Mouse (Mus musculus) adrenal gland, adult (tissue): ENCODE measurements around the gene Exog.

ENCODE experiments used
- DNase-seq, 2 experiments: peaks; one replicate each; pipeline ENCODE4 v3.0.0; 2022 to 2023; ENCODE audit warnings: low spot score in 1 of 2; ENCODE audit not compliant: inconsistent age in 2 of 2

Gene Exog

DNA sequence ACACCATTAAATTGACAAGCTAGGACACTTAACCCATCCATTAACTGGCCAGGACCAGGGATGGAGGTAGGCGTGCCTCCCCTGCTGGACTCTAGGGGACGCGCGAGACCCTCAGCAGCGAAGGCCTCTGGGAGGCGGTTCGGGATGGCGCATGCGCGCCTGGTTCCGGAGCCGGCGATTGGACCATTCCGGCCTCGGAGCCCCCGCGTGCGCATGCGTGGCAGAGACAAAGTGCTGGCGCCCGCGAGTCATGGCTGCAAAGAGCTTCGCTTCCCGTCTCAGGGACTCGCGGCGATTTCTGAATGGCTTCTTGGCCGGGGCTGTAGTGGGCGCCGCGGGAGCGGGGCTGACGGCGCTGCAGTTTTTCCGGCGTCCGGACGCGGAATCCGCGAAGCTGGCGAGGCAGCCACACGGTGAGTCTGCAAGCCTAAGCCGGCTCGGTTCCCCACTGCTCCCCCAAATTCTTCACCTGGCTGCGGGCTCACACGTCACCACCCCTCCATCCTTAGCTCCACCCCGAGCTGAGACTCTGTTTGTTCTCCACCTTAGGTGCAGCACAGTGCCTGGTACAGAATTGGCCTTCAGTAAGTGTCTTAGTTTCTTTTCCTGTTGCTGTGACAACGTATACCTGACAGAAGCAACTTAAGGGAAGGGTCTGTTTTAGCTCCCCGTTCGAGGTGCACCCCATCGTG is at the start of gene Exog:
Exog (plus strand) TSS at position 206 of the 692 bp plus-strand sequence.
- peak; percentile 98 to 99 for DNase-seq

DNA sequence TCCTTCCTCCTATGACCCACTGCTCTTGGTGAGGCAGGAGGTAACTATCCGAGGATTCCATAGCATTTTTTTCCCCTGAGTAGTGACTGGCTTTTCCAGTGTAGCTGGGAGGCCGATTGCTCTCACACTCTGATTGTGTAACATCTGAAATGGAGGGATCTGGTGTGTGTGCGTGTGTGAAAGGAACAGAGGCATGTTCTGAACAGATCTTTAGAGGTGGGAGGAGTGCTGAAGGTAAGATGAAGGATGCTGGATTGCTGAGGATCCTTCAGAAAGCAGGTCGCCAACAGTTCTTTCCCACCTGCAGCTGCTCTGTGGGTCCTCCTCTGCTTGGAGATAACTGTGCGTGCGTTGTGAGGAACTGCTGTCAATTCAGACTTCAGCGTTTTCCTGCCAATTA is 43.4 kb upstream of the Exog start:
- no peak for DNase-seq

DNA sequence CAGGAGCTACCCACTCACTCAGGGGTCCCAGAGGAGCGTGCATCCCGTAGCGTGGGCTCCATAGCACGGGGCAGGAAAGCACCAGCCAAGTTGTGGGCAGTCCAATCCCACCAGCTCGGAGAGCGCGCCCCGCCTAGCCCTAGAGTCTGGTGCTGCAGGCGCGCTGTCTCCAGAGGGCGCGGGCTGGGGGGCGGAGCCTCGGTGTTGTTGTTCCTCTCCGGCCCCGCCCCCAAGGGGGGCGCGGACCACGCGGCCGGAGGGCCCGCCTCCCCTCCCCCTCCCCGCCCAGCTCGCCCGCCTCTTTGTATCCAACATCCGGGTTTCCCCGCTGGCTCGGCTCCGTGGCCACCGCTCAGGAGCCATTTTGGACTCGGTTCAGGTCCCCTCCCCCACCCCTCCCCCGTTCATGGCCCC is 42.9 kb upstream of the Exog start, which contains the start of gene Acvr2b:
Acvr2b (plus strand) TSS at position 318 of the 414 bp plus-strand sequence.
- peak; percentile 95 to 97 for DNase-seq

DNA sequence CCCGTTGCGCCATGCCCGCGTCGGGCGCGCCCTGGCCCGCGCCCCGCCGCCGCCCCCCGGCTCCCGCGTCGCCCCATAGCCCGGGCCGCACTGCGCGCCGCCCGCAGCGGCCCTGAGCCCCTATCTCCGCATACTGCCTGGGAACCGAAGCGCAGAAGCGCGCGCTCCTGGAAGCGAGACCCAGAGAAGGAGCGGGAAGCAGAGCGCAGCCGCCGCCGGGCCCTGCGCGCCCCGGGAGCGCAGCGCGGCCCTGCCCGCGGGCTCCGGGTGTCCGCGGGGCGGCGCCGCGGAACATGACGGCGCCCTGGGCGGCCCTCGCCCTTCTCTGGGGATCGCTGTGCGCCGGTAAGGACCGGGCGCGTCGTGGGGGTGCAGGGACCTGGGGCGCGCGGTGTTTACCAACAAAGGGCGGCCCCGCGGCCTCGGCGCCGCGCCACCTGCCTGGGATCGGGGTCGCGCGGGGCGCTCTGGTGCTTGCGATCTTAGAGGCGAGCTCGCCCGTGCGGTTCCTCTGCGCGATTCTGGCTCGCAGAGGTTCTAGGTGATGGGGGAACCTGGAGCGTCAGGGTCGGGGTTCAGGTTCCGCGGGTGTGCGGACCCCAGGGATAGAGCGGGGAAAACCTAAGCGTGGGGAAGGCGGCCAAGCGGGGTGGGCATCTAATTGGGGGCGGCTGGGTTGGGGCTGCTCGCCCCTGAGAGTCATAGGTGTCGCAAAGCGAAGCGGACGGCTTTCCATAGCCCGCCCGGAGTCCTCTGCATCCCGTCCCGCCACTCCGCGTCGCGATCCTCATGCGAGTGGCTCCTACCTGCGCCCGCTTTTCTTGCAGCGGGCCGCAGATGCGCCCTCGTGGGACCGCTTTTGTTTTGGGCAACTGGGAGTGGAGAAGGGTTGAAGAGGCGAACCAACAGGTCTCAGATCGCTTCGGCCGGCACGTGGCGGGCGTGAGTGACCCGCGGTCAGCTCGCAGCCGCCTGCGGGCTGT is 42.2 kb upstream of the Exog start:
- DNase-seq = peak; percentile 67 to 90

DNA sequence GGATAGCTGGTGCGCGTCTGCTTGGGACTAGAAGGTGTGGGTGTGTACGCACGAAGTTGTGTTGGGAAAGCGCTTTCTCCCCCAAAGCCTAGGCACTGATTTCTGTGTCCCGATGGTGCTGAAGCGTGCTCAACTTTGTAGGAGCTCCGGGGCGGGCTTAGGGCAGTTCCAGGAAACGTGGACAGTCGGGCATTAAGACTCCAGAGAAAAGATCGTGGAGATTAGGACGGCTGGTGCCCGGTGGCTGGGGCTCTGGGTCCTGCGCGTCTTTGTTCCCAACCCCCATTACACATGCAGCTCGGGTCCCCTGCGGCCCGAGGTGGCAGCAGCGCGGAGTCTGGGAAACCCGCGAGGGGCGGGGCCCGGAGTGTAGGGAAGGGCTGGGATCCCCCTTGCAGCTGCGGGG is 41.5 kb upstream of the Exog start:
- DNase-seq = peak; percentile 56 to 78

DNA sequence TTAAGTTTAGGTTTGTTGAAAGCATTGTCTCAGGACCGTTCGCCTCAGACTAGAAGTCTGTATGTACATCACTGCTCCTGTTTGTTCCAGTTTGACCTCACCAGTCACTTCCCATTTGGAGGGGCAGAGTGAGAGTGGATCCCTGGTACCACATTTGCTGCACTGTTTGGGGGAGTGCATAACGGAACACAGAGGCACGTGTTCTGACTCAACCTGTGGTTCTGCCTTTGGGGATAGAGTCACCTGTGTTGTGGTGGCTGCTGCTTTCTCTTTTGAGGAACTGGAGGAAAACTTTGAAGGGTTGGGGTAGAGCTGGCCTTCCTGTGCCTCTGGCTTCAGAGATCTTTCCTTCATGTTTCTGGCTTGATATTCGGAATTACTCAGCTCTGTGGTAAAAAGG is 40.7 kb upstream of the Exog start:
- DNase-seq = no peak

DNA sequence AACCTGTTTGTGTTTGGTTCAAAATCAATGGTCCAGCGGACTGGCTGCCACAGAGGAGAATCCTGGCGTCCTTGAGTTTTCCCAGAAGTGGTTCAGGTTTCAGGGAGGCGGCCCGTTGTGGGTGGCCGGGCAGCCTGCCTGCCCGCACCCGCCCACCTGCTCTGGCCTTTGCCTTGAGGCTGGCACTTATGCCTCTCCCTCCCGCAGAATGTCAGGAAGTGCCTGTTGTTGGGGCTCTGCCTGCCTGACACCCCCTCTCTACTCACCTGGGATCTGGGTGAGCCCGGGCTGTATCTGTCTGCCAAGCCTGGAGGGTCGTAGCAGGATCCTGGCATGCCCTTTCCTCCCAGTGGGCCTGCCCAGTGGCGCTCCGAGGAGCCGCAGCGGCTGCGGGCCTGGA is 36.9 kb upstream of the Exog start:
- peak in 1 of 2 experiments; percentile 58 for DNase-seq

DNA sequence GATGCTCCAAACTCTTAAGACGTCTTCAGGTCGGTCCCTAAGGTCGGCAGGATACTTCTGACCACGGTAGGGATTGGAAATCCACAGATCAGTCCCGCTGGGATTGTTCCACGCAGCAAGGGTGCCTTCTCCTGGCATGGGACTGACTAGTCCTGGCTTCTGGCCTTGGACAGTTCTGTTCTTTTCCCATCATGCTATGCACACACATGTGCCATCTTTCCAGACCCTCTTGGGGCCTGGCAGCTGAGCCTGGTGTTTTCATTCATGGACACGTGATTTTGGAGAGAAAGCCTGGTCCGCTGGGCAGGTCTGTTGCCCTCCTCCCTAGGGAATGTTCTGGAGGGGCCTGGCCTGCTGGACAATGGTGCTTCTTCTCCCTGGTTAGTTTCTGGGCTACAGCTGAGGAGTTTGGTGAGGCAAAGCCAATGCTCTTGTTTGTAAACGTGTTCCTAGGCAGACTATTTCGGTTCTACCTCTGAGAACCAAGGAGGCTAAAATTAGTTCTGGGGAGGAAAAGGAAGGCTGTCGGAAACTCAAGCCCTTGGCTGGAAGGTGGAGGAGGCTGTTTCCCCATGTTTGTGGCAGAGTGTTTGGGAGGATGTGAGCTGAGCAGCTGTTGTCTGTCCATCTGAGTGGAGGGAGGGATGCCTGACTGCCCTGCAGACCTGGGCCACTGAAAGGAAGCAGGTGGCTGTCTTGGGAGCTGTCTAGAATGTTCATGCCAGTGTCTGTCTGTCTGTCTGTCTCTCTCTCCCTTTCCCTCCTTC is 35.7 kb upstream of the Exog start:
- no peak for DNase-seq

DNA sequence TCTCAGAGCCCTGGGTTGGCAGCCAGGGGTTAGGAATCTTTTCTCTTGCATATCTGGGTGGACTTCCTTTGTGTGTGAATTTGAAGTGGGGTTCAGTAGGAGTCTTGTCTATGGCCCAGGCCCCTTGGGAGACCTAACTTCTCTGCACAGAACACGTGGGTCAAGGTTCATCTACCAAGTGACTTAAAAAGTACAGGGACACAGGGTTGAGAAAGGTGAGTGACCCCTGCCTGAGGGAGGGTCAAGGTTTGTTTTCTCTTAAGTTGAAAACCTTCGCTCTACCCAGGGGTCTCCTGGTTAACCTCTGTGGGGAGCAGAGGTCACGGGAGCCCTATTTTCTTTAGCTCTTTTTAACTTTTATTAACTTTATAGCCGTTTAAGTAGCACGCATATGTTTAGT is 34.9 kb upstream of the Exog start:
- no peak for DNase-seq

DNA sequence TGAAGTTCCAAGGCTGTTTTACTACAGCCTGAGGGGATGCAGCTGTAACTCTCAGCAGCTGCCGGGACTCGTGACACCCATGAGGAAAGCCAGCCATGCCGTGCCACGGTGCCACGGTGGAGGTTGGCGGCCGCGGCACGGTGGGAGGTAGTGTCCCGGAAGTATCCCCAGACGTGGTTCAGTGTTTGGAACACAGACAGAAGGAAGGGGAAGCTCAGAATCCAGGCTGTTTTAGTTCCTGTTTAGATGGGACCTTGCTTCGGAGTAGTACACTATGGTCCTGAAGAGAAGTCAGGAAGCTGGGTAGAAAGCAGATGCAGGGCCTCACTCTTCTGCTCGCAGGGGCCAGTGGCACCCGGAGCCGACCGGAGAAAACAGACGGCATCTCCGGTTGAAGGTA is 26.7 kb upstream of the Exog start:
- DNase-seq = no peak

DNA sequence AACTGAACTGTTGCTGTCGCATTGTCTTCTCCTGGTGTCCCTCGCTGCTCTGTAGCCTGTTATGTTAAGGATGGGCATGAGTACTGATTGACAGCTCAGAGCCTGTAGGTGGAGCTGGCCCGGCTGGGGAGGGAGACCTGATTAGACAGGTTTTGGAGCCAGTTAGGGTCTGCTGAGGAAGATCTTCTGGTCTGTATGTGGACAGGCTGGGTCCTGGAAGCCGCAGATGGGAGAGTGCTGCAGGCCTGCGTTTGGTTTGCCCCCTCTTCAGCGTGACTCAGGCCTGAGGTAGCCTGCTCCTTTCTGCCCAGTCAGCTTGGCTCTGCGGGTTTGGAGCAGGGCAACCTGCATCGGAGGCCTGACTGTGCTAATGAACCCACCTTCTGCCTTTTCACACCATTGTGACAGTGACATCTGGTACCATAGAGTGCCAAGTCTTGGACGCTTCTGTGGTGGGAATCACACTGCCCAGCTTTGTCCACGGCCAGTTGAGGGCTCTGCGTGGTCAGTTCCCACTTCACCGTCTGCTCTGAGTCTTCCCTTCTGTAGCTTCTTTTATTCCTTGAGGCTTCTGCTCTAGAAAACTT is 24.8 kb upstream of the Exog start:
- no peak for DNase-seq

DNA sequence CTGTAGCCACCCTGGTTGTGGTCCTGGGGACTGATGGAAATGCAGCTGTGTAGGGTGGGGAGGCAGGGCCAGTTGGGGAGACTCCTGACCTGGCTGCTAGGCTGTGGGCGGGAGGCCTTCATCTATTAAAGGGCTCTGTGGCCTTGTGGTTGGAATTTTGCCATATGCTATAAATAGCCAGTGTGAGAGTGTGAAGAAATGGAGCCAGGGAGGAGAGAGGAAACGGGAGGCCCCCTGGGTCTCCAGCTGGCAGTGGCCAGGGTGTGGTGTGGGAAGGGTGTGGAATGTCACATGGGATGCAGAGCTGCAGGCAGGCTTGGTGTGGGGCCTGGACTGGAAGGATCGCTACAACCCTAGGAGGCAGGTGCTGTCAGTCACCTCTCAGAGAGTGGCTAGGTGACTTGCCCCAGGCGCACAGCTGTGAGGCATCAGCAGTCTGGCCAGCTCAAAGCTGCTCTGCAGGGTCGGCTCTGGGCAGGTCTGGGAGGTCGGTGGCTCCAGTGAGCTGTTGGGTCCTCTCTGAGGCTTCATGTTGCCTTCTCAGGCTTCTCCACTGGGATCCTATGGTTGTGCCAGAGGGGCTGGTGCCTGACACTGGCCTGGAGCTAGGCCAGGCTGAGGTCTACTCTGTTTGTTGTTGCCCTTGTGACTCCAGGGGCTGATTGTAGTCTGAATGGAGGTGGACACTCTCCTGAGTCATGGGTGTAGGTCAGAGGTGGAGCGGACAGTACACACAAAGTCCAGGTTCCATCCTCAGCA is 19.3 kb upstream of the Exog start:
- DNase-seq = peak; percentile 36 to 80

DNA sequence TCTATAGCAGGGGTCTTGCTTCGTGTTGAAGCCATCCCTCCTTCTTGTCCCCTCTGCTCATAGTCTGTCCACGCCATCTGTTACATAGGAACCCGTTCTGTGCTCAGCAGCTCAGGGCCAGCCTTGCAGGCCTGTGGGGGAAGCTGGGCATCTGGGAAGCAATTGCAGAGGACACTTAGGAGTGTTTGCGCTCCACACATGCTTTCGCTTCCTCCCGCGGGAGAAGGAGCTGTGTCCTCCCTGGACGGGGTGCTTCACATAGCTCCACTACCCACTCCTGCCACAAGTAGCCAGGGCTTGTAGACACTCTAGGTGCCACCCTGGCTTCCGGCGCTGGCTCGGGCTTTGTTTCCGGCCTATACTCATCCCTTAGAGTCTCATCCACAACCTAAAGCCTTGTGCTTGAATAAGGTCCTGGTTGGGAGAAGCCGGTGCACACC is 18.7 kb upstream of the Exog start:
- DNase-seq = no peak

DNA sequence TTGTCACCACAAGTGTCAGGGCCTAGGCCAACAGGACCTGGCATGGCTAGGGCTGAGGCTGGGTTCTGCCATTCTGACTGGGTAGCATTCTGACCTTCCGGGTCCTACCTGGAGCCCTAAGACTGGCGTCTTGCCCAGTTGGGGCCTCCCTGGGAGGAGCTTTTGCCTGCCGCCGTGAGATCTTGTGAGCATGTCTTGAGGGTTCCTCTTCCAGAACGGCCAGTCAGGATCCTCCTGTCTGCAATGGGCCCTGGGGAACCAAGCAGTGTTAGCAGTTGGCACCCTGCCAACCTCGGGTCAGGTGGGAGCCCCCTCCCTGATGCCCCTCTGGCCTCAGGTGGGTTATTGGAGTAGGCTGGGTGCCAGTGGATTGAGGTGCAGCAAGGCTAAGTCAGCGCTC is 18.3 kb upstream of the Exog start:
- DNase-seq = no peak

DNA sequence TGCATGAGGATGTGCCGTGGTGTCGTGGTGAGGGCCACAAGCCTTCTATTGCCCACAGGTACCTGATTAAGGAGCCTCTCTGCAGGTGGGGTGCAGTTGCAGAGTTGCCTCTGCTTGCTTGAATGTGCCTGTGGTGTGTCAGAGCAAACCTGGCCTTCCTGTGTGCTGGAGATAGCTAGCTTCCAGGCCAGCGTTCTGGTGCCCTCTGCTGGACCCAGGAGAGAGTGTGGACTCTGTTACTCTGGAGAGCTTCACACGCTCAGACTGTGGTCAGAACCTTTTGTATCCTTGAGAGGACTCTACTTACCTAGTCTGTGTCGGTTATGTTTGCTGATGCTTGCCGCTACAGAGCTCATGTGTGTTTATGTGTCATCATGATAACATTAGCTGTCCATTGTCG is 14.4 kb upstream of the Exog start:
- peak; percentile 77 to 92 for DNase-seq

DNA sequence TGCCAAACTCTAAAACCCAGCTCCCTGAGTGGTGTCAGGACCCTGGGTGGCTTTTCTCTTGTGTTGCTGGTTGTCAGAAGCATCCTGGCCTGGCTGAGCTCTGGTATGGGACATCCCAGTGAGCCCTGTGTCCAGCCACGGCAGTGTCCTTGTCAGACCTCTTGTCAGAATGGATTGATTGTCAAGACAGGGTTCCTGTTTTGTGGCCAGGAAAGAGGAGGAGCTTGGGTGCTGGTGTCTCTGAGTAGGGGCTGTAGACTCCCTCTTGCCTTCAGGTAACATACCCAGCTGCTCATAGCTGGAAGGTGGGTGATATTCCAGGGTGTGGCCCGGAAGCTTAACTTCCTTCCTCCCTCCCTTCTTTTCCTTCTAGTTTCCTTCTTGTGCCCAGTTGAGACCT is 8.9 kb upstream of the Exog start:
- DNase-seq = no peak

DNA sequence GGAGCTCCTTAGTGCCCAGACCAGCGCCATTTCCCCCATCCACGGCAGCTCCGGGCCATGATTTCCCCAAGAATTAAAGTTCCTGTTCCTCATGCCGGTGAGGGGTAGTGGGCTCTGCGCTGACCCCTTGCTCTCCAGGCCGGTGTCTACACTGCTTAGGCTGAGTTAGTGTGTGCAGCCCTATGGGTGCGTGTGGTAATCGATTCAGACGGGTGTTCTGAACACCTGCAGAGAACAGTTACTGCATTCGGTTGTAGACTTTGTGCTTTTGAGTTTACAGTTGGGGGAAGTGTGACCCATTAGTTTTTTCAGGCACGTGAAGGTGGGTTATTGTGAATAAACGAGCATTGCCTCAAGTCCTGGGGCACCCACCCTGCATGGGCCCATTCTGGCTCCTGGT is 6.7 kb upstream of the Exog start:
- DNase-seq = no peak

DNA sequence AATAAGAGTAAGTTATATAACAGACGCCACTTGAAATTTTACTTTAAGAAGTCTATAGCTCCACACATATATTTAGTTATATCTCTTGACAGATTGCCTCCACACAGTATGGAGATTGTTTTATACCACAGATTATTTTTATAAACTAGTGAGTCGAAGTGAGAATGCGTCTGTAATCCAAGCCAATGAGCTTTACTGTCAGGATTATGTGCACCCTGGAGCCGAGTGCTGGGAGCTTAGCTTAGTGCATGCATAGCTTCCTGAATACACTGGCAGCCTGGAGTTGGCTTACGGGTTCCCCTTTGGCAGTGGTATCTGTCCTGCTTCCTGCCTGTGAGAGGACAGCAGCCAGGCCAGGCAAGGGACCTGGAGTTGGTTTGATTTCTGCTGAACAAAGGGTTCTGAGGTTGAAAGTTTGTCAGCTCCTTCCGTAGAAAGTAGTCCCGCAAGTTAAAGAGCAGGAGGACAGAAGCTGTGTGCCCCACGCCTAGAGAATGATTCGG is 6.2 kb upstream of the Exog start:
- DNase-seq = no peak

DNA sequence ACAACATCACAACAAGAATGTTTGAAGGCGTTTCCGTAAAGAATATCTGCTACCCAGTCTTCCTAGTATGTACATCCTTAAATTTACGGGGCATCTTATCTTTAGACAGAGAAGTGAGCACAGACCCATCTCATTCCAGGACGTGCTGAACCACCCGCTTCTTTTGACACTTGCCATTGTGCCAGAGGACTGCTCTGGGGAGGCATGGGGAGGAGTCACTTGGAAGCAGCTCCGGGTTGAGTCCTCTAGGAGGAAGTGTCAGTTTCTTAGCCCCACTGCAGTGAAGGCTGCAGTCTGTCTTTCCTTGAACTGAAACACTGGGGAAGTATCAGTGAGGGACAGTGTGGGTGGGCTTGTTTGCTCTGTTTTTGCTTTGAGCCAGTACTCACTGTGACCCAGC is 994 bp downstream of the Exog start:
- DNase-seq = no peak

DNA sequence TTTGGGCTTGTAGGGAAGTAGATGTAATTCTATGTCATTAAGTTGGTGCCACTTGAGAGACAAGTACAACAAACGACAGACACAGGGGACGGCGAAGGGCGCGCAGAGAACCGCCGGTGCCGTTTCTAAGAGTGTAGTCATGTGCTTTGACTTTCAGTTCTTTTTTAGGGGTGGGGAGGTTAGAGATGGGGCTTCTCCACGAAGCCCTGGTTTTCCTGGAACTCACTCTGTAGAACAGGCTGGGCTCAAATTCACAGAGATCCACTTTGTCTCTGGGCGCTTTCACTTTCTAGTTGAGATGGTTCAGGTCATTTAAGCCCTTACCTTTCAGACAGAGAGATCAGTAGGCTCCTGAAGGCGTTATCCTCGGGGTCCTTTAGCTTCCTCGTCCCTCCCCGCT is 11.2 kb downstream of the Exog start:
- DNase-seq = no peak
